Mouse (Mus musculus) testis, adult 2 months (tissue): ENCODE results near the gene Top1.

ENCODE experiments used
- CTCF ChIP-seq: fragments of 200-500 bp; IDR thresholded peaks from 2 replicates; pipeline ENCODE4 v1.5.1; 2012; ENCODE audit warnings: low read depth, mild to moderate bottlenecking, inconsistent platforms, low read length, moderate library complexity; ENCODE audit not compliant: control insufficient read depth, insufficient read depth, insufficient replicate concordance
- POLR2A ChIP-seq: fragments of 200-500 bp; IDR thresholded peaks from 2 replicates; pipeline ENCODE4 v1.6.1; 2012; ENCODE audit warnings: low read depth, mild to moderate bottlenecking, inconsistent platforms, low read length, moderate library complexity; ENCODE audit not compliant: control insufficient read depth

DNA sequence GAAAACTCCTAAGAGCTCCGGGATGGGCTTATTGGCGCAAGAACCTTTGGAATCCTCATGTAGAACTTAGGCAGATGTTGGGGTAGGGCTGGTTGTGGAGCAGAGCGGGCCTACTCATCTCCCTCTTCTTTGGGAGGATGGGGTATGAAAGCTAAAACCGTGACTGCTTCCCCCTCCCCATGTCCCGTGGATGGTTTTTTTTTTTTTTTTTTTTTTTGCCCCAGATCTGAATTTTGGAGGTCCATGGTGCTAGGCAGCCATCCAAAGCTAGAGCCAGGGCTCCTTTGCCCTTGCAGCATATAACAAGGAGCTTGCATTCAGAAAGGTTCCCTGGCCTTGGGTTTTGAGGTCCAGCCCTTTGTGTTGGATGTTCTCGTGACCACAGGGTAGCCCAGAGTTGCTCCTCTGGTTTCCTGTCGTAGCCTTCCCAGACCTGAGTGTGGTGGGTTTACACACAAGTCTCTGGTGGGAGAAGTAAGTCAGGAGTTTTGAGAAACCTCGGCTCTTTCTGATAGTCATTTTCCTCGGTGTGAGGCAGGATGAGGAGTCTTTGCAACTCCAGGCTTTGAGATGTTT is 86.8 kb downstream of the Top1 start:
- TF ChIP-seq CTCF (no peak), POLR2A (no peak)
